Mouse (Mus musculus) embryonic facial prominence, embryonic 11.5 days (tissue): Measurements from ENCODE around the gene Negr1. TPM values are rescaled to one million over a fixed set of nuclear protein-coding genes. Genes with fewer than 3 reads are reported as not detected.
A peak's percentile ranks its signal among the peaks of the same experiment; 100 is the strongest.

Source experiments
- ATAC-seq: fragments of 200-750 bp; cut with Nextera tagmentation; replicated peaks from 2 replicates; pipeline ENCODE4 v1.8.0; 2017; ENCODE audit warnings: low read depth; ENCODE audit not compliant: insufficient number of reproducible peaks, low FRiP score, low TSS enrichment
- DNase-seq: peaks from one replicate; pipeline ENCODE4 v3.0.0-alpha.2; 2015; ENCODE audit warnings: low spot score
- H3K27ac ChIP-seq: fragments of 300-500 bp; sonication (generic); replicated peaks from 2 replicates; pipeline ENCODE4 v1.5.1; 2014; ENCODE audit warnings: mild to moderate bottlenecking, low read depth, low read length, control low read depth
- H3K27me3 ChIP-seq: fragments of 300-500 bp; sonication (generic); 2 replicates; pipeline ENCODE4 v1.6.1; 2014; ENCODE audit warnings: mild to moderate bottlenecking, low read length, moderate library complexity, mixed read lengths; ENCODE audit not compliant: control insufficient read depth, insufficient read depth
- H3K36me3 ChIP-seq: fragments of 300-500 bp; sonication (generic); replicated peaks from 2 replicates; pipeline ENCODE4 v1.6.1; 2014; ENCODE audit warnings: low read depth, mild to moderate bottlenecking, low read length, moderate library complexity, mixed read lengths; ENCODE audit not compliant: control insufficient read depth, insufficient read depth
- H3K4me1 ChIP-seq: fragments of 300-500 bp; sonication (generic); 2 replicates; pipeline ENCODE4 v1.6.1; 2014; ENCODE audit warnings: low read length, mixed read lengths; ENCODE audit not compliant: control insufficient read depth, insufficient read depth
- H3K4me2 ChIP-seq: fragments of 300-500 bp; sonication (generic); 2 replicates; pipeline ENCODE4 v1.6.1; 2014; ENCODE audit warnings: low read depth, mild to moderate bottlenecking, control low read depth, low read length, moderate library complexity
- H3K4me3 ChIP-seq: fragments of 300-500 bp; sonication (generic); 2 replicates; pipeline ENCODE4 v1.5.1; 2014; ENCODE audit warnings: low read depth, low read length, control low read depth
- H3K9ac ChIP-seq: fragments of 300-500 bp; sonication (generic); replicated peaks from 2 replicates; pipeline ENCODE4 v1.6.1; 2014; ENCODE audit warnings: mild to moderate bottlenecking, control low read depth, low read length
- H3K9me3 ChIP-seq: fragments of 300-500 bp; sonication (generic); replicated peaks from 2 replicates; pipeline ENCODE4 v1.6.1; 2016; ENCODE audit warnings: mild to moderate bottlenecking, low read length, inconsistent platforms, mixed read lengths; ENCODE audit not compliant: control insufficient read depth
- WGBS: fragments of 180-500 bp; shearing (Covaris S2); extraction: QIAGEN DNeasy Blood & Tissue Kit; methylation state at CpG from one replicate; pipeline ENCODE4 v1.1.7; 2014; 5-methylcytosine and 5-hydroxymethylcytosine counted together
- polyA plus RNA-seq: library from polyadenylated mRNA; unstranded; fragments of >200 nt; fragmentation: Nextera tagmentation; extraction: Ambion mirVana; gene quantifications from 2 replicates; pipeline ENCODE4 v1.2.1, GENCODE M21; 2014

Gene Negr1
- polyA plus RNA-seq, 1 experiment from 2014 or later, result 3.4 TPM

GRCm38 (mm10) chr3:156987113-156987512 lies 425.5 kb downstream of the Negr1 start:
- H3K4me3 ChIP-seq, result no peak overlapping the region
- no peak for DNase-seq
- no peaks in the 10 kb centered on the region for H3K27me3 ChIP-seq
- H3K4me2 ChIP-seq, result no peak overlapping the region
- no peak overlapping the region for H3K27ac ChIP-seq
- no peak overlapping the region for H3K9ac ChIP-seq
- H3K9me3 ChIP-seq, result no peaks in the 10 kb centered on the region
- H3K4me1 ChIP-seq, result no peaks in the 10 kb centered on the region
- WGBS, result 90% methylated on average over 3 of the region's 3 CpGs
- no peaks in the 10 kb centered on the region for H3K36me3 ChIP-seq
- no peak for ATAC-seq

DNA sequence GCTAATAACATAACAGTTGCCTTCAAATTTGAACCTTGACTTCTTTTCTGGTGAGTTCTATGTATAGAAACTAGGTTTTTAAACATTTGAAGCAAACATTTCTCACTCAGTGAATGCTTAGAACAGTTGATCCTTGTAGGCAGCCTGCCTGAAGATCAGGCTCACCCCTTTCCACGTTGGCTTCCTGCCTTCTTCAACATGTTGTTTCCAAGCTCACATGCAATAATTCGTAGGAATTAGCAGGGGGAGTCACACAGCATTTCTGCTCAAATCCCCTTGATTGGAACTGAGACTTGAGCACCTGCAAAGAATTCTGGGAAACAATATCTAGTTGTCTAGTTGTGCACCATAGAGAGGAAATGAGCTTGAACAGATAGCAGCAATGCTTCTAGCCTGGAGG lies 430.6 kb downstream of the Negr1 start:
- Histone ChIP-seq H3K9ac (no peak overlapping the region), H3K4me2 (no peak overlapping the region), H3K27ac (no peak overlapping the region), H3K9me3 (no peaks in the 10 kb centered on the region), H3K27me3 (no peaks in the 10 kb centered on the region), H3K4me1 (no peaks in the 10 kb centered on the region), H3K36me3 (no peaks in the 10 kb centered on the region), H3K4me3 (no peak overlapping the region)
- WGBS, result 57% methylated on average over 2 of the region's 2 CpGs
- ATAC-seq (no peak), DNase-seq (no peak)

DNA sequence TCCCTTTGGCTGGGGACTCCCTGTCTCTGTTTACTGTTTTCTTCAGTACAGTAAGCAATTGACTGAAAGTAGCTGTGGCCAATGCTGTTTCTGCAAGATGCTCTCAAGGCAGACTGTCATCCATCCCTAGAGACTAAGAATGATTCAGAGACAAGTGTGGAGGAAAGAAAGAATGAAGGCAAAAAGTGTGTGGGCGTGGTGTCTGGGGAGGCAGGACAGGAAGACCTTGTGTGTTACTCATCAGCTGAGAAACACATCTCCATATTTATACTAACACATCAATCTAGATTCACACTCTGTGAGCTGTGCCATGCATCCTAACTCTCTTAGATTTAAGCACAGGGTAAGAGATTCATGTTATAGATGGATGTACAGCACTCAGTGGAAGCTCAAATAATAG lies 431.2 kb downstream of the Negr1 start:
- H3K9me3 ChIP-seq, result no peaks in the 10 kb centered on the region
- DNase-seq (no peak), ATAC-seq (no peak)
- no peak overlapping the region for H3K4me3 ChIP-seq
- H3K27ac ChIP-seq, result no peak overlapping the region
- no peaks in the 10 kb centered on the region for H3K27me3 ChIP-seq
- WGBS, result 53% methylated on average over 1 of the region's 1 CpGs
- no peak overlapping the region for H3K4me2 ChIP-seq
- H3K36me3 ChIP-seq, result no peaks in the 10 kb centered on the region
- no peak overlapping the region for H3K9ac ChIP-seq
- H3K4me1 ChIP-seq, result no peaks in the 10 kb centered on the region

GRCm38 (mm10) chr3:156999177-156999808 lies 437.7 kb downstream of the Negr1 start:
- WGBS, result 79% methylated on average over 5 of the region's 5 CpGs
- ATAC-seq (no peak), DNase-seq (no peak)

DNA sequence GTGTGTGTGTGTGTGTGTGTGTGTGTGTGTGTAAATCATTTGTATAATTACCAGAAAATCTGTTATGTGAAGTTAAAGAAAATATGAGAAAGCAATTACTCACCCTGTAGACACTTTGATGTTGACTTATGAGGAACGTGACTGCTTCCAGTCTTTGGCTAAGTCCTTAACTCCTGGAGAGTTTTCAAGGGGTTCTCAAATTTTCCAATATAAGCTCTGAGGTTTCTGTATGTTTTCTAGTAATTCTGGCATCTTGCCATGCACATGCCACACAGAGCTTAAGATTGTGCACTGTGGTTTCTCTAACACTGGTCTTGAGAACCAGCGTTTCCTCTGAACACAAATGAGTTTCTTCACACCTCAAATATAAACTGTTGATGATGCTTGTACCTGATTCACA lies 460.0 kb downstream of the Negr1 start:
- H3K9ac ChIP-seq, result no peak overlapping the region
- no peaks in the 10 kb centered on the region for H3K4me1 ChIP-seq

More at GRCm38 (mm10) chr3:156999177-156999808, 437.7 kb downstream of the Negr1 start:
- H3K4me2 ChIP-seq, result no peak overlapping the region
- no peak overlapping the region for H3K4me3 ChIP-seq
- no peak overlapping the region for H3K27ac ChIP-seq
- no peaks in the 10 kb centered on the region for H3K4me1 ChIP-seq
- H3K36me3 ChIP-seq, result no peaks in the 10 kb centered on the region
- no peaks in the 10 kb centered on the region for H3K9me3 ChIP-seq
- H3K27me3 ChIP-seq, result no peaks in the 10 kb centered on the region
- no peak overlapping the region for H3K9ac ChIP-seq

GRCm38 (mm10) chr3:157024580-157024979 lies 463.0 kb downstream of the Negr1 start:
- no peak for DNase-seq
- H3K4me2 ChIP-seq, result no peak overlapping the region
- no peaks in the 10 kb centered on the region for H3K27me3 ChIP-seq
- H3K4me1 ChIP-seq, result no peaks in the 10 kb centered on the region
- H3K4me3 ChIP-seq, result no peak overlapping the region
- no peak overlapping the region for H3K27ac ChIP-seq
- H3K36me3 ChIP-seq, result no peaks in the 10 kb centered on the region
- WGBS, result 81% methylated on average over 6 of the region's 6 CpGs
- H3K9ac ChIP-seq, result no peak overlapping the region
- H3K9me3 ChIP-seq, result no peaks in the 10 kb centered on the region
- no peak for ATAC-seq

More for the DNA sequence above, 460.0 kb downstream of the Negr1 start:
- H3K9me3 ChIP-seq, result no peaks in the 10 kb centered on the region
- 76% methylated on average over 2 of the region's 2 CpGs for WGBS
- no peaks in the 10 kb centered on the region for H3K27me3 ChIP-seq
- ATAC-seq, result no peak
- no peak overlapping the region for H3K4me2 ChIP-seq
- no peak overlapping the region for H3K4me3 ChIP-seq
- no peak for DNase-seq
- no peak overlapping the region for H3K27ac ChIP-seq
- no peaks in the 10 kb centered on the region for H3K36me3 ChIP-seq

DNA sequence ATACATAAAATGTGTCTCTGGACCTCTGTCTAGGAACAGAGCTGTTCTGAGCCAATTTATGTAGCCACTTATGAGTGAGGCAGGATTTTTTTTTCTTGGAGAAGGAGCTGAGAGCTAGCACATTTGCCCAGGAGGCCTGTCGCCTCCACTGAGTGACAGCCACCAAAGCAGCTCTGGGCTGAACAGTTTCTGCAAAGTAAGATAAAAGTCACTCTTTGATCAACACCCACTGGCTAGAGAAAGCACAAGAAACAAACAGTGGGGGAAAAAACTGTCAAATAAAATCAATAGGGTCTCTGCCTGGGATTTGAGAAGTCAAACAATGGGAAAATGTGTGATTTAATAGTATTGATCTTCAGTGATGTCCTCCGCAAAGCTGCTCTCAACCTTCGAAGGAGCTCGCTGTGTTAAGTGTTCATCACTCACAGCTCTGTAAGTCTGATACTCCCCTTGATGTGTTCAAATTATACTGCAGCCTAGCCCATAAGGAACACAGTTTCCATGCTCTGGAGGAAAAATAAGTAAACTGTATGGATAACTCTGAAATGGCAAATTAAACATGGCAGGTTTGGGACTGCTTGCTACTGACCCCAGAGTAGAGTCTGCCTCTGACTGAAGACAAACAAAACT lies 470.0 kb downstream of the Negr1 start:
- ATAC-seq (no peak), DNase-seq (no peak)
- Histone ChIP-seq H3K27ac (no peak overlapping the region), H3K4me3 (no peak overlapping the region), H3K9ac (no peak overlapping the region), H3K4me2 (no peak overlapping the region), H3K9me3 (no peaks in the 10 kb centered on the region), H3K36me3 (no peaks in the 10 kb centered on the region), H3K4me1 (no peaks in the 10 kb centered on the region), H3K27me3 (no peaks in the 10 kb centered on the region)
- WGBS, result 72% methylated on average over 4 of the region's 4 CpGs

- no peaks in the 10 kb centered on the region for H3K9me3 ChIP-seq
- no peak overlapping the region for H3K27ac ChIP-seq
- DNase-seq (peak; percentile 11), ATAC-seq (no peak)
- no peaks in the 10 kb centered on the region for H3K4me1 ChIP-seq
- H3K4me2 ChIP-seq, result no peak overlapping the region
- H3K9ac ChIP-seq, result no peak overlapping the region
- 66% methylated on average over 6 of the region's 6 CpGs for WGBS
- no peaks in the 10 kb centered on the region for H3K27me3 ChIP-seq
- H3K4me3 ChIP-seq, result no peak overlapping the region
- H3K36me3 ChIP-seq, result no peaks in the 10 kb centered on the region
Observed at GRCm38 (mm10) chr3:157036016-157036415, 474.4 kb downstream of the Negr1 start.
